Mouse (Mus musculus) bone marrow macrophage, adult 2 months (primary cell): ENCODE results near the gene Gm11627. TPM values are rescaled to one million over a fixed set of nuclear protein-coding genes. Genes with fewer than 3 reads are reported as not detected.
"Not testable (repeated sequence)": the region's sequence is repeated elsewhere in the genome, so short reads cannot be mapped to it uniquely, and the experiment has no call there.

Experiments
- H3K27ac ChIP-seq: 2 replicates; pipeline ENCODE4 v1.5.1; 2012; ENCODE audit warnings: low read depth, low read length; ENCODE audit not compliant: insufficient read depth
- H3K4me1 ChIP-seq: 2 replicates; pipeline ENCODE4 v1.6.1; 2012; ENCODE audit warnings: low read length; ENCODE audit not compliant: control insufficient read depth, insufficient read depth
- H3K4me3 ChIP-seq: 2 replicates; pipeline ENCODE4 v1.5.1; 2012; ENCODE audit warnings: mild to moderate bottlenecking, low read length, moderate library complexity; ENCODE audit not compliant: insufficient read depth
- CTCF ChIP-seq: IDR thresholded peaks from 2 replicates; pipeline ENCODE4 v1.5.1; 2012; ENCODE audit warnings: low read depth, mild to moderate bottlenecking, low read length, moderate library complexity
- POLR2A ChIP-seq: IDR thresholded peaks from 2 replicates; pipeline ENCODE4 v1.6.1; 2012; ENCODE audit warnings: mild to moderate bottlenecking, low read depth, low read length, borderline replicate concordance
- polyA plus RNA-seq: library from polyadenylated mRNA; stranded (reverse); fragments of >200 nt; gene quantifications from 2 replicates; pipeline ENCODE4 v1.2.4, GENCODE M21; 2012; ENCODE audit not compliant: missing spikeins, insufficient read depth, insufficient read length

Gene Gm11627
- polyA plus RNA-seq, 1 experiment: not detected

GRCm38 (mm10) chr11:102609483-102609882 lies 30.2 kb upstream of the Gm11627 start:
- TF ChIP-seq CTCF: no peak
- TF ChIP-seq POLR2A: no peak
- H3K4me3 ChIP-seq: no peak overlapping the region
- H3K27ac ChIP-seq: no peak overlapping the region
- no peaks in the 10 kb centered on the region for H3K4me1 ChIP-seq

- Histone ChIP-seq H3K4me1 (no peaks in the 10 kb centered on the region), H3K4me3 (no peak overlapping the region), H3K27ac (no peak overlapping the region)
- TF ChIP-seq CTCF (no peak), POLR2A (no peak)
These were observed 29.4 kb upstream of the Gm11627 start for GRCm38 (mm10) chr11:102608691-102609090.

- no peak overlapping the region for H3K4me3 ChIP-seq
- TF ChIP-seq CTCF (no peak), POLR2A (no peak)
- no peak overlapping the region for H3K27ac ChIP-seq
- H3K4me1 ChIP-seq: no peaks in the 10 kb centered on the region
These were observed 28.7 kb upstream of the Gm11627 start for GRCm38 (mm10) chr11:102607686-102608548.

GRCm38 (mm10) chr11:102607201-102607600 lies 27.9 kb upstream of the Gm11627 start:
- not testable (repeated sequence) for H3K27ac ChIP-seq, H3K4me3 ChIP-seq, H3K4me1 ChIP-seq

GRCm38 (mm10) chr11:102606751-102607171 lies 27.5 kb upstream of the Gm11627 start:
- no peak overlapping the region for H3K27ac ChIP-seq
- TF ChIP-seq POLR2A (no peak), CTCF (no peak)
- no peaks in the 10 kb centered on the region for H3K4me1 ChIP-seq
- H3K4me3 ChIP-seq: no peak overlapping the region

GRCm38 (mm10) chr11:102605553-102606416 lies 26.5 kb upstream of the Gm11627 start:
- TF ChIP-seq POLR2A (no peak), CTCF (no peak)
- no peak overlapping the region for H3K4me3 ChIP-seq
- no peak overlapping the region for H3K27ac ChIP-seq
- no peaks in the 10 kb centered on the region for H3K4me1 ChIP-seq

- Histone ChIP-seq H3K27ac (no peak overlapping the region), H3K4me3 (peak overlapping the region; percentile 66)
These were observed 25.7 kb upstream of the Gm11627 start for GRCm38 (mm10) chr11:102604777-102605552.

GRCm38 (mm10) chr11:102604010-102604584 lies 24.8 kb upstream of the Gm11627 start, which contains the start of gene Fzd2:
Gene Fzd2, plus strand, starts transcription at chr11:102604396.
- H3K4me1 ChIP-seq: no peaks in the 10 kb centered on the region
- peak within 1 kb of the TSS; percentile 66 for H3K4me3 ChIP-seq
- no peak within 1 kb of the TSS for H3K27ac ChIP-seq
- no peak for TF ChIP-seq POLR2A
- TF ChIP-seq CTCF: no peak

More at GRCm38 (mm10) chr11:102604777-102605552, 25.7 kb upstream of the Gm11627 start:
- H3K4me1 ChIP-seq: no peaks in the 10 kb centered on the region
- no peak for TF ChIP-seq CTCF

GRCm38 (mm10) chr11:102603496-102603850 lies 24.2 kb upstream of the Gm11627 start:
- Histone ChIP-seq H3K4me3 (peak overlapping the region; percentile 57), H3K27ac (no peak overlapping the region), H3K4me1 (no peaks in the 10 kb centered on the region)
- TF ChIP-seq CTCF: no peak
- TF ChIP-seq POLR2A: no peak
